Mouse (Mus musculus) CD4-positive, CD25-positive, alpha-beta regulatory T cell, adult 4 months (primary cell): Measurements from ENCODE around the gene Tgfbi. TPM values are rescaled to one million over a fixed set of nuclear protein-coding genes. Genes with fewer than 3 reads are reported as not detected.

ENCODE experiments used
- ATAC-seq: one replicate; pipeline ENCODE4 v1.8.0; 2017
- polyA plus RNA-seq, 2 experiments: library from polyadenylated mRNA; unstranded; fragments of 100-300 nt; shearing (Covaris generic); gene quantifications; one replicate each; pipeline ENCODE4 v1.2.1; 2017

Gene Tgfbi
- under 1 TPM; 0.40 to 0.75 TPM for polyA plus RNA-seq

DNA sequence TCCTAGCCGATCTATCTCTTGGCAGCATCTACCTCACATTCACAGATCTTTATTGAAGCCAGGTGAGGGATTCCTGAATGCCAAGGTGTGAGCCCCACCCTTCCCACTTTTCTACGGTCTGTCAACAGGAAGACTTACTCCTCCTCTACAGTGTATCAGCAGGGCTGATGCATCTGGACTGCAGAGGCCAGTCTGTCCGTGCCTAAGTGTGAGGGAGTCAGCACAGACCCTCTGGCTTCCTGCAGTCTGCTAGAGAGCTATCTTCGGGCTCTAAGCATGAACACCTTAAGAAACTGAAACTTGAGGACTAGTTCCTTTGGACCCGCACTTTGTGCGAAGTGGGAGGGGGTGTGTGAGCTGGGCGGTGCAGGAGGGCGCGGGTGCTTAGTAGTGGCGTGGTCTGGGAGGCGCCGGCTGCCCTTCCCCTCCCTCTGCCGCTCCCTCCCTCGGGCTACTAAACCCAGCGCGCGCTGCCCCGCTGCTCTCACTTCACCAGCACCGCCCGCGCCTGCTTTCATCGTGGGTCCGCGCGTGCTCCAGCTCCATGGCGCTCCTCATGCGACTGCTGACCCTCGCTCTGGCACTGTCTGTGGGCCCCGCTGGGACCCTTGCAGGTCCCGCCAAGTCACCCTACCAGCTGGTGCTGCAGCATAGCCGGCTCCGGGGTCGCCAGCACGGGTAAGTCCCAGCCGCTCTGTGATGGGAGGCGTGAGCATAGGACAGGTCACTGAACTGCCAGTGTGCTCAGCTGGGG lies at the start of gene Tgfbi:
Tgfbi (plus strand) TSS at position 421 of the 754 bp plus-strand sequence.
- ATAC-seq = no peak

- no peak for ATAC-seq
Observed at GRCm38 (mm10) chr13:56559841-56560370, 49.4 kb upstream of the Tgfbi start.

- no peak for ATAC-seq
Observed at GRCm38 (mm10) chr13:56561129-56561528, 48.2 kb upstream of the Tgfbi start.

DNA sequence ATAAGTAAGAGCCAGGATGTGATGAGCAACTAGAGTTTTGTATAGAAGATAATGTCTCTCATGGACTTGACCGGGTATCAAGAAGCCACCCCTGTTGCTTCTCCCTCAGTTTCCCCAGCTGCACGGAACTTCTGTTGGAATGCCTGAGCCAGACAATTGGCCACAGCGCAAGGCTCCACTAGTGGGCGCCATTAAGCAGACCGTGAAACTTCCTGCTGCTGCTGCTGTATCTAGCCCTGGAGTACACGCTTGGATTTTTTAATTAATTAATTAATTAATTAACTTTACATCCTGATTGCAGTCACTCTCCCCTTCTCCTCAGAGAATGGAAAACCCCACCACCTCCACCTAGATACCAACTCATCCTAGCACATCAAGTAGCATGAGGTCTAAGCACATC lies 46.2 kb upstream of the Tgfbi start:
- ATAC-seq = no peak

- ATAC-seq = no peak
Observed at GRCm38 (mm10) chr13:56566336-56566735, 43.0 kb upstream of the Tgfbi start.

- no peak for ATAC-seq
Observed at GRCm38 (mm10) chr13:56571645-56572044, 37.7 kb upstream of the Tgfbi start.

DNA sequence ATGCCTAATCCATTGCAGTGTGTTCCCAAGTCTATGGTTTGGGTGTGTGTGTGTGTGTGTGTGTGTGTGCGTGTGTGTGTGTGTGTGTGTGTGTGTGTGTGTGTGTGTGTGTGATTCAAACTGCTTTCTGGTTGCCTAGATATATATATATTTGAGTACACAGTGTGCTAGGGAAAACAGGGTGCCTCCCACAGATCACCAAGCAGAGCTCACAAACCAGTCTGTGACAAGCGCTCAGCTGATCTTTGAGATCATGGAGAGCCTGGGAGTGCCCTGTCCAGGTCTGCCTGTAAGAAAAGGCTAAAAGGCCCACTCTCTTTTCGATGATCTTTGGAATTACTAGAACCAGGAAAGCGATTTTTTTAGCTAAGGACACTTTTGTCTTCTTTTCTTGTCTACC lies 34.2 kb upstream of the Tgfbi start:
- ATAC-seq = no peak

- ATAC-seq = no peak
Observed at GRCm38 (mm10) chr13:56575701-56576321, 33.5 kb upstream of the Tgfbi start.

GRCm38 (mm10) chr13:56578097-56578496 lies 31.2 kb upstream of the Tgfbi start:
- no peak for ATAC-seq

- ATAC-seq = no peak
Observed at GRCm38 (mm10) chr13:56580450-56580849, 28.9 kb upstream of the Tgfbi start.

- no peak for ATAC-seq
Observed at GRCm38 (mm10) chr13:56581512-56581911, 27.8 kb upstream of the Tgfbi start.

DNA sequence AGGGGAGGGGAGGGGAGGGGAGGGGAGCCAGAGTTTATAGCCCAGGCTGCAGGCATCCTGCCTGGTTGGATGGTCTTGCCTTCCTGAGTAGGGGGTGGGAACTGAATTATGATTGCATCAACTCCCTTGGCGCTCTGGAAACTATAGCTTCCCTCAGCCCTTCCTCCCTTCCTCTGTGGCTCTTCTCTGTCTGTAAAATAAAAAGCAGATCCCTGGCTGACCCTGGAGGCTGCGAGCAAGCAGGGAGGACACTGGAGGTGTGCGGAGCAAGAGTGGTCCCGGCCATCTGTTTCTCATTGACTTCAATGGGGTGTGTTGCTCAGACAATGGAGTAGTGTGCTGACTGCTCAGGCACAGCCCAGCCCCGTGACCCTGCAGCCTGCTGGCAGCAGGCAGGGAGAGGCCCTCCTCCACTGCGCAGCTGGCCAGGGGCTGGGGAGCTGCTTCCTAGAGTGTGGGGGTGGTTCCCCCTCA lies 27.3 kb upstream of the Tgfbi start:
- no peak for ATAC-seq

- no peak for ATAC-seq
Observed at GRCm38 (mm10) chr13:56582720-56583119, 26.6 kb upstream of the Tgfbi start.

DNA sequence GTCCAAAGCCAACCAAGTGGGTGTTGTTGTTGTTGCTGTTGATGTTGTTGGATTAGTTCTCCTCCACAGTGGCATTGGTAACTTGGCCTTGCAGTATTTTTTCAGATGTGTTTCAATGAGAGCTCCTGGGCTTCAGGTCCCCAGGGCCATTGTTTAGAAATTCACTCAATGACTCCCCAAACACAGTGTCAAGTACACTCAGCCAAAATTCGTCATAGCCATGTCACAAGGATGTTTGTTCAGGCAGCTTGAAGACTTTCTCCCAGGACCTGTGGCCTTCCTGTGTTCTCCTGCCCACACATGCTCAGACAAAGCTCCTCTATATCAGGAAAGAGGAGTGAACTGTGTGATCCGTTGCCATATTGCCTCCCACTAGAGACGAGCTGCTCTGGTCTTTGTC lies 23.3 kb upstream of the Tgfbi start:
- ATAC-seq = no peak

- no peak for ATAC-seq
Observed at GRCm38 (mm10) chr13:56588454-56589117, 20.7 kb upstream of the Tgfbi start.

- ATAC-seq = no peak
Observed at GRCm38 (mm10) chr13:56590202-56590601, 19.1 kb upstream of the Tgfbi start.

DNA sequence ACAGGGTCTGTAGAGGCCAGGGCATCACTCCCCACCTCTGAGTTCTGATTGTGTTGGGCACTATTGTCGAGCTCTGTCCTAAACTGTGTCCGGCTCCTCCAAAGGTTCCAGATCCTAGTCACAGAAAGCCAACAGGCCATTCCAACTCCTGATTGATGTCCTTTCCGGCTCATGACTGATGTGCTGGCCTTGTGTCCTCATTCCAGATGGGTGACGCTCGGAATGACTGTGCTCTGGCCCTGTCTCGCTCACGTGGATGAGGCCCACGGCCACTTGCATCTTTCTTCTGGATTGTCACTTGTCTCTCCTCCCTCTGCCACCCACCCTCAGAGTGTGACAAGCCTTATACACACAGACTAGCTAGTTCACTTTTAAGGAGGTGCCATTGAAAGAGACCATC lies 18.1 kb upstream of the Tgfbi start:
- ATAC-seq = no peak

DNA sequence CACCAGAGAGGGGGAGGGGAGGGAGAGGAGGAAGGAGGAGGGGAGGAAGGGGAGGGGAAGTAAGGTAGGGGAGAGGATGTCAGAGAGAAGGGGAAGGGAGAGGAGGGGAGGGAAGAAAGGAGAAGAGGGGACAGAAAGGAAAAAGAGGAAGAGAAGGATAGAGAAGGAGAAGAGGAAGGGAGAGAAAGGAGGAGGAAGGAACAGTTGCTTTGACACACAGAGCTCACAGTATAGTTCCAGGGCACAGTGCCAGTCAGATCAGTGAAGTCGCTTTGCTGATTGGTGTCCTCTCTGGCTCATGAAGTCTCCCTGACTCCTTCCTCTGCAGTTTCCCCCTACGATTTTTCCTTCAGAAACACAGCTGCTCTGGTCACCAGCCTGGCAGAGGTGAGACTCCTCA lies 17.4 kb upstream of the Tgfbi start:
- ATAC-seq = no peak

- no peak for ATAC-seq
Observed at GRCm38 (mm10) chr13:56593196-56593595, 16.1 kb upstream of the Tgfbi start.

- ATAC-seq = no peak
Observed at GRCm38 (mm10) chr13:56593961-56594391, 15.3 kb upstream of the Tgfbi start.

DNA sequence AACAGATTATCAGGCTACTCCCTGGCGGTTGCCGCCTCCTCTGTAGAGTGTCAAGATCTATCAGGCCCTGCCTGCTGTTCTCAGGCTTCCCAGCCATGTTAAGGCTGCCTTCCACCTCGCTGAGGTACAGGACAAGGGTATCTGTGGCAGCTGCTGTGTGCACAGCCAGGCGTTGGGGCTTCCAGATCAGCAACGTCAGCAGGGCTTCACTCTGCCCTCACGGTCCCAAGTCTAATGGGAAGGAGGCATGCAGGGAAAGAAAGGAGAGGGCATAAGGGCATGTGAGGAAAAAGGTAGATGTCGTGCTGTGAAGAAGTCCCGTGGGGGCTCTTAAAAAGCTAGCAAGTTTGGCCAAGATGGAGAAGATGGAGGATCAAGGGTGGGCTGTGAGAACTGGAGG lies 14.1 kb upstream of the Tgfbi start:
- no peak for ATAC-seq

DNA sequence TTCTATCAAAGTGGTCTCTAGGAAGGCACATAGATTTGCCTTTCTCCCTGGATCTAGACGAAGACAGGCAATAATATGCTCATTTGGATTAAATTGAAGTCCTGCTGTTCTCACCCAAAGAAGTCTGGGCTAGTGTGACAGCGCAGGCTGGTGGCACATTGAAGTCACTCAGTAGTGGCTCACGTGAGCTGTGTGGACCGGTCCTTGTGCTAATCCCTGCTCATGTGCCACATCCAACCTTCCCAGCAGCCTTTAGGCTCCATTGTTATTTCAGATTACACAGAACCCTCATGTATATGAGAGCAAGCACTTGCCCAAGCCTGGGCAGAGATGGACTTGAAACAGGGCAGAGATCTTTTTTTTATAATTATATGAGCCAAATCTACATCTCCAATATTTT lies 12.0 kb upstream of the Tgfbi start:
- no peak for ATAC-seq

DNA sequence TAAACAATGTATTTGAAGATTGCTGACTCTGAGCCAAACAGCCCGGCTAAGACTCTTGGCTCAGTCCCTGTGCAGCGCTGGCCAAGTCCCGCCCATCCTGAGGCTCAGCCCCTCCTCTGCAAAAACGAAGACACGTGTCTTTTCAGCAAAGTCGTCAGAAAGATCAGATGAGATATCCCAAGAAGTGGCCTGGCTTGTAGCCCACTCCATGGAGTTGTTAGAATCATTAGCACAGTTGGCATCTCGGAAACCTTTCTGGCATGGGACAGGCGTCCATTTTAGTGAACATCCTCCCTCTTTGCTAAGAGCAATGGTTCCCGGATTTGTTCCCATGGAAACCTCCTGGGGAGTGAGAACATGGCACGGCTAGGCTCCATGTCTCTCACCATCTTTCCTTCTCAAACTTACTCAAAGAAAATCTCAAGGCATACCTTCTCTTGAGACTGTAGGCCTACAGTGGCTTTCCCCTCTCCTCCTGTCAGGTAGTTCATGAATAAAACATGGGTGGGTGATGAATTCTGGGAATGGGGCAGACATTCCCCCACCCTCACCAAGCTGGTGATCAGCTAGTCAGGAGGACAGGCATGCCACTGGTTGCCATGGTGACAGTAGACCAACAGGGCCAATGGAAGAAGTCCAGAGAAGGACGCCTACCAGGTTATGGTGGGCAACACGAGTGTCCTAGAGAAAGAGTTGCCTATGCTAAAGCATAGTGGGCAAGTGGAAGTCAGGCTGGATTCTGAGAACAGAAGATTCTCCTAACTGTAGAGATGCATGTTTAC lies 11.3 kb upstream of the Tgfbi start:
- ATAC-seq = no peak
